Mouse (Mus musculus): ENCODE results near the gene 3110082I17Rik.

DNA sequence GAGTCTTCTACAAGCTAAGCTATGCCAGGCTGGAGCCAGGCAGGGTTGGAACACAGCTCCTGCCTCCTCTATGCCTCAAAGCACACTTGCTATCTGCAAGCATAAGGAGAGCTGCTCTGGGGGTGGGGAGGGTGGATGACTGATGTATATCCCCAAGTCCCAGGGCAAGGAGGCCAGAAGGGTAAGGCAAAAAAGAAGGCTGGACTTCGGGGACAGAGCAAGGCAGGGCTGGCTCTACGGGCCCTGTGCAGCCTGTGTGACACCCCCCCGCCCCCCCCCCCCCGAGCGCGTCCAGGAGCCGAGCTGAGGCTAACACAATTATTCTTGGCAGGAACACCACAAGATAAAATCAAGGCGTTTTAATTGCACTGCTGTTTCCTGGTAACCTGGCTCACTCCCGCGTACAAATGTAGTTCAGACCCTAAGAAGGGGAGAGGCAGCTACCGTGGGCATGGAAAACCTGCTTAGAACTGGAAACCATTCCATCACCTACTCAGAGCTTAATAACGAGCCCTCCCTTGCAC, 30.4 kb downstream of the 3110082I17Rik start:
- TF ChIP-seq CTCF (IDR thresholded peaks at IDR 0.05; ENCODE audit: borderline replicate concordance, insufficient read depth, low read depth, low read length) (no peak), POLR2A (IDR thresholded peaks at IDR 0.05; ENCODE audit: borderline replicate concordance, insufficient read depth, low read length) (no peak)
